Mouse (Mus musculus) thymus, postnatal 4 days (tissue): ENCODE results near the gene 2410137M14Rik.
"Not testable (repeated sequence)": the region's sequence is repeated elsewhere in the genome, so short reads cannot be mapped to it uniquely, and the experiment has no call there.

ENCODE experiments used
- DNase-seq: peaks from one replicate; pipeline ENCODE4 v3.0.0; 2021

The 2410137M14Rik gene

GRCm38 (mm10) chr17:36981221-36981813 lies at the start of gene 2410137M14Rik:
Gene 2410137M14Rik (minus strand): TSS chr17:36981237.
- no peak for DNase-seq

- no peak for DNase-seq
These were observed 48.1 kb upstream of the 2410137M14Rik start for GRCm38 (mm10) chr17:37029162-37029561.

- peak; percentile 88 for DNase-seq
These were observed 47.7 kb upstream of the 2410137M14Rik start for GRCm38 (mm10) chr17:37028683-37029120.

GRCm38 (mm10) chr17:37028212-37028611 lies 47.2 kb upstream of the 2410137M14Rik start:
- DNase-seq: no peak

- no peak for DNase-seq
These were observed 46.4 kb upstream of the 2410137M14Rik start for GRCm38 (mm10) chr17:37027486-37027885.

GRCm38 (mm10) chr17:37026425-37026824 lies 45.4 kb upstream of the 2410137M14Rik start:
- no peak for DNase-seq

GRCm38 (mm10) chr17:37022628-37023576 lies 41.9 kb upstream of the 2410137M14Rik start, which contains the start of gene Mog:
Gene Mog (minus strand): TSS chr17:37023398.
- DNase-seq: no peak

GRCm38 (mm10) chr17:37019242-37019641 lies 38.2 kb upstream of the 2410137M14Rik start:
- not testable (repeated sequence) for DNase-seq

- no peak for DNase-seq
These were observed 37.3 kb upstream of the 2410137M14Rik start for GRCm38 (mm10) chr17:37018328-37018727.

- DNase-seq: no peak
These were observed 35.3 kb upstream of the 2410137M14Rik start for GRCm38 (mm10) chr17:37016333-37016732.

GRCm38 (mm10) chr17:37012141-37012540 lies 31.1 kb upstream of the 2410137M14Rik start:
- DNase-seq: no peak

GRCm38 (mm10) chr17:37011719-37012118 lies 30.7 kb upstream of the 2410137M14Rik start:
- no peak for DNase-seq

- DNase-seq: peak; percentile 9
These were observed 28.5 kb upstream of the 2410137M14Rik start for GRCm38 (mm10) chr17:37009460-37010042.

- no peak for DNase-seq
These were observed 27.1 kb upstream of the 2410137M14Rik start for GRCm38 (mm10) chr17:37008161-37008560.

- DNase-seq: no peak
These were observed 22.3 kb upstream of the 2410137M14Rik start for GRCm38 (mm10) chr17:37003366-37003765.

- DNase-seq: peak; percentile 18
These were observed 21.6 kb upstream of the 2410137M14Rik start for GRCm38 (mm10) chr17:37002364-37003330.

GRCm38 (mm10) chr17:37000863-37001262 lies 19.8 kb upstream of the 2410137M14Rik start, which contains the start of gene Zfp57:
Gene Zfp57 (plus strand): TSS chr17:37001163.
- DNase-seq: no peak

GRCm38 (mm10) chr17:36998477-36998876 lies 17.4 kb upstream of the 2410137M14Rik start:
- no peak for DNase-seq

GRCm38 (mm10) chr17:36997033-36997735 lies 16.1 kb upstream of the 2410137M14Rik start:
- DNase-seq: peak; percentile 89

GRCm38 (mm10) chr17:36995448-36995847 lies 14.4 kb upstream of the 2410137M14Rik start:
- no peak for DNase-seq

- no peak for DNase-seq
These were observed 13.5 kb upstream of the 2410137M14Rik start for GRCm38 (mm10) chr17:36994528-36994927.
